Mouse (Mus musculus): ENCODE measurements around the gene Sgsh.
"Not testable (repeated sequence)": the region's sequence is repeated elsewhere in the genome, so short reads cannot be mapped to it uniquely, and the experiment has no call there.

Gene Sgsh

GRCm38 (mm10) chr11:119355443-119356385, at the start of gene Sgsh, which contains the start of gene Slc26a11:
TSS of gene Sgsh (minus strand) at chr11:119355536.
TSS of gene Slc26a11 (plus strand) at chr11:119355557.
- peak; percentile 88 to 93 for DNase-seq

GRCm38 (mm10) chr11:119404627-119405026, 49.3 kb upstream of the Sgsh start:
- DNase-seq, result no peak

- DNase-seq, result no peak
These were observed 47.3 kb upstream of the Sgsh start for GRCm38 (mm10) chr11:119402501-119403160.

GRCm38 (mm10) chr11:119396461-119396860, 41.1 kb upstream of the Sgsh start:
- DNase-seq, result no peak

GRCm38 (mm10) chr11:119395931-119396330, 40.6 kb upstream of the Sgsh start:
- DNase-seq, result no peak

- no peak for DNase-seq
These were observed 40.1 kb upstream of the Sgsh start for GRCm38 (mm10) chr11:119395394-119395793.

- no peak for DNase-seq
These were observed 38.9 kb upstream of the Sgsh start for GRCm38 (mm10) chr11:119394210-119394609.

- no peak for DNase-seq
These were observed 38.1 kb upstream of the Sgsh start for GRCm38 (mm10) chr11:119393483-119393804.

- DNase-seq, result peak; percentile 19
These were observed 37.6 kb upstream of the Sgsh start, which contains the start of gene Rnf213 for GRCm38 (mm10) chr11:119392800-119393482. TSS of gene Rnf213 (plus strand) at chr11:119393100.

- peak in 1 of 2 experiments; percentile 11 for DNase-seq
These were observed 36.8 kb upstream of the Sgsh start for GRCm38 (mm10) chr11:119392001-119392614.

GRCm38 (mm10) chr11:119391386-119392000, 36.2 kb upstream of the Sgsh start:
- DNase-seq, result no peak

- DNase-seq, result peak; percentile 15 to 43
These were observed 35.2 kb upstream of the Sgsh start for GRCm38 (mm10) chr11:119390271-119391231.

- DNase-seq, result peak; percentile 55 to 66
These were observed 34.5 kb upstream of the Sgsh start for GRCm38 (mm10) chr11:119389851-119390270.

GRCm38 (mm10) chr11:119387273-119387672, 31.9 kb upstream of the Sgsh start:
- DNase-seq, result not testable (repeated sequence)

GRCm38 (mm10) chr11:119386306-119386705, 31.0 kb upstream of the Sgsh start:
- no peak for DNase-seq

GRCm38 (mm10) chr11:119384904-119385303, 29.6 kb upstream of the Sgsh start:
- no peak for DNase-seq

- DNase-seq, result no peak
These were observed 27.1 kb upstream of the Sgsh start for GRCm38 (mm10) chr11:119382338-119382850.

GRCm38 (mm10) chr11:119381631-119382337, 26.4 kb upstream of the Sgsh start:
- DNase-seq, result no peak

- DNase-seq, result no peak
These were observed 23.2 kb upstream of the Sgsh start for GRCm38 (mm10) chr11:119378551-119378950.

GRCm38 (mm10) chr11:119377326-119377725, 22.0 kb upstream of the Sgsh start:
- DNase-seq, result no peak

Data from cerebellum, adult 18-20 months (tissue).